Mouse (Mus musculus): Measurements from ENCODE around the gene Kcnk6.
A peak's percentile ranks its signal among the peaks of the same experiment; 100 is the strongest.

DNA sequence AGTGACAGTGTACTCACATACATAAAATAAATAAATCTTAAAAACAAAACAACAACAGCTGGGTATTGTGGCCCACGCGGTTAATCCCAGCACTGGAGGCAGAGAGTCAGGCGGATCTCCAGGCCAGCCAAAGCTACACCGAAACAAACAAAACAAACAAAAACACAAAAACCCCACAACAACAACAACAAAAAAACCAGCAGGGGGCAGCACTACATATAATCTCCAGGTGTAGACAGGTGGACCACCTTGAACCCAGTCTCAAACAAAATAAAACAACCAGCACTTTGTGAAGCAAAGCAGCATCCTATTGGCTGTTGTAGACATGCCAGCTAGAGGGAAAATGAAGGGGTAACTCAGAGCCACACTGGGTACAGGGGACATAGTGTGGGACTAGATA is 54.2 kb downstream of the Kcnk6 start:
- TF ChIP-seq EP300 (optimal IDR thresholded peaks at IDR 0.05) = no peak
- TF ChIP-seq CTCF (IDR thresholded peaks at IDR 0.05; ENCODE audit: low read depth) = peak; percentile 45
